Mouse (Mus musculus): ENCODE results near the gene Socs5.

- TF ChIP-seq CTCF (conservative IDR thresholded peaks at IDR 0.05; ENCODE audit: insufficient read depth, insufficient read length, low read depth, low read length): no peak
- no peak for TF ChIP-seq POLR2A (IDR thresholded peaks at IDR 0.05; ENCODE audit: low read depth, low read length)
Measured at GRCm38 (mm10) chr17:87093061-87093460, 14.4 kb upstream of the Socs5 start.
